Comparison of ENCODE assay signal across 17 mouse cellular contexts in genomic region chr7:46922075-46922474, GRCm38 (mm10).
"Had no signal": no experiment of that assay in that cellular context is flagged by ENCODE, and none has a peak within 500 bp of the region (broad histone marks: within the 10 kb centered on the region; RNA-seq: fewer than 3 reads in every experiment).

No protein-coding gene starts in this region.

- H3K9me3 ChIP-seq: limb, embryonic 13.5 days; midbrain, embryonic 12.5 days had no signal

- H3K4me2 ChIP-seq: limb, embryonic 13.5 days; midbrain, embryonic 12.5 days had no signal

- H3K4me3 ChIP-seq: layer of hippocampus, adult 2 months; limb, embryonic 13.5 days; midbrain, embryonic 12.5 days had no signal

- H3K27me3 ChIP-seq: limb, embryonic 13.5 days; midbrain, embryonic 12.5 days had no signal

- H3K27ac ChIP-seq: layer of hippocampus, adult 2 months; limb, embryonic 13.5 days; liver, embryonic 14.5 days; midbrain, embryonic 12.5 days had no signal

- H3K9ac ChIP-seq: limb, embryonic 13.5 days; liver, embryonic 14.5 days; midbrain, embryonic 12.5 days had no signal

- ATAC-seq: inflammation-experienced regulatory T-cells, adult 6 months; intestine, postnatal 0 days; midbrain, embryonic 16.5 days had no signal

- DNase-seq: kidney, adult 9 months; kidney, postnatal 10 days; kidney, postnatal 4 days; left cerebral cortex, postnatal 4 days; lung, adult 18-20 months; lung, postnatal 36 days; right cerebral cortex, postnatal 4 days; spleen, adult 18-20 months; thymus, adult 18-20 months; thymus, postnatal 36 days had no signal
